Mouse (Mus musculus): ENCODE measurements around the gene Fam189b.
A peak's percentile ranks its signal among the peaks of the same experiment; 100 is the strongest.
"Not testable (repeated sequence)": the region's sequence is repeated elsewhere in the genome, so short reads cannot be mapped to it uniquely, and the experiment has no call there.

Gene Fam189b

DNA sequence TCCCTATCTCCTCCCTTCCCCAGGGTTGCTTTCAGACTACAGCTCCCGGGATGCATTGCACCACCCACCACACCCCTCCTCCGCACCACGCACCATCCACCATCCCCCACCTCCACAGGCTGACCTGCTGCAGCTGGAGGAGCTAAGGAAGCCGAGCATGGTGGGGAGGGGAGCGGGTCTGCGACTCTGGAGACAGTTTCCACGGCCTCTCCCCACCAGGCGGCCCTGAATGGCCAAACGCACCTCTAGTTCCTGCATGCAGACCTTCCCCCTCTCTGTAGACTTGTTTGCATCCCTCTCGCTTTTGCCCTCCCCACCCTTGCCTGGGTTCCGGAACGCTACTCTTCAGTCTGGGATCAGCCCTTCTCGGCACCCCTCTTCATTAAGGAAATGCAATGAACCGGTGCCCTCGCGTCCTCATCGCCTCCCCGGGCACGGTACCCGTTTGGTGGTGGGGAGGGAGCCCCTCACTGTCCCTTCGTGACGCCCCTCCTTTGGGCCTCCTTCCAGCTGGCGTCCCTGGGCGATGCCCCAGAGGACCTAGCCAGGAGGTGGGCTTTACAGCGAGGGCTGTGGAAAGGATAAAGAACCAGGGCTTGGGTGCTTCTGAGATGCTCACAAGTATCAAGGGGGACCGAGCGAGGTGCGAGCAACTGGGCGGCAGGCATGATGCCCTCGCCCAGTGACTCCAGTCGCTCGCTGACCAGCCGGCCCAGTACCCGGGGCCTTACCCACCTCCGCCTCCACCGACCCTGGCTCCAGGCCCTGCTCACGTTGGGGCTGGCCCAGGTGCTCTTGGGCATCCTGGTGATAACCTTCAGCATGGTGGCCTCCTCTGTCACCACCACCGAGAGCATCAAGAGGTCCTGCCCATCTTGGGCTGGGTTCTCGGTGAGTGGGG is at the start of gene Fam189b:
Gene Fam189b, plus strand, starts transcription at position 86 of the 901 bp plus-strand sequence.
- peak; percentile 71 for DNase-seq (ENCODE audit: low read depth)

DNA sequence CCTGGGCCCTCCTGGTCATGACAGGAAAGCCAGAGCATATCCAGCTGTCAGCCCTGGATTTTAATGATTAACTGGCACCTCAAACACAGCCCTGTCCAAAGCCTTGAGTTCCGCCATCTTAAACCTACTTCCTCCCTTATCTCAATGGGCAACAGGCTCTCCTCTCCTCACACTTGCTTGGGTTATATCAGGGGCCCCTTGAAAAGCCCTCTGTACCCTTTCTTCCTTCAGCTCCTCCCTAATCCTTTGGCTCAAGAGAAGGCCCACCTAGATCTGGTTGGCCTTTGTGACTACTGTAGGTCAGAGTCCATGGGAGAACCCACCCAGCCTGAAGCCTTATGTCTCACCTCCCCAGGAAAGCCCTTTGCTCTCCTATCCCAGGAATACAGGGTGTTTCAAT is 49.2 kb upstream of the Fam189b start:
- DNase-seq (ENCODE audit: low read depth): no peak

GRCm38 (mm10) chr3:89135958-89136357 is 47.0 kb upstream of the Fam189b start, which contains the start of gene Pklr:
Gene Pklr (plus strand): TSS chr3:89136142.
- no peak for DNase-seq (ENCODE audit: low read depth)

DNA sequence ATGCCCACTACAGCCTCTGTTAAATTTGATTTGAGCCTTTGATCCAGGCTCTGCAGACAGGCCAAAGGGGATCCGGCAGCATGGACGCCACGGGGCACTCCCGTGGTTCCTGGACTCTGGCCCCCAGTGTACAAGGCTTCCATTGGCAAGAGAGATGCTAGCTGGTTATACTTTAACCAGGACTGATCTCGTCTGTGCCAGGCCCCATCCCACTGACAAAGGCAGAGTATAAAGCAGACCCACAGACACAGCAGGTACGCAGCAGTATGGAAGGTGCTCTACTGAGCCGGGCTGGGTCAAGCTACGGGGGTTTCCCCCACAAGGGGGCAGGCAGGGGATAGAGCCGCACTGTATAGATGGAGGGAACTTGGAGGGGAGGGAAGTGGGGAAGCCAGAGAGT is 46.6 kb upstream of the Fam189b start:
- DNase-seq (ENCODE audit: low read depth): no peak

GRCm38 (mm10) chr3:89144821-89145220 is 38.1 kb upstream of the Fam189b start:
- no peak for DNase-seq (ENCODE audit: low read depth)

GRCm38 (mm10) chr3:89145566-89145965 is 37.4 kb upstream of the Fam189b start:
- no peak for DNase-seq (ENCODE audit: low read depth)

DNA sequence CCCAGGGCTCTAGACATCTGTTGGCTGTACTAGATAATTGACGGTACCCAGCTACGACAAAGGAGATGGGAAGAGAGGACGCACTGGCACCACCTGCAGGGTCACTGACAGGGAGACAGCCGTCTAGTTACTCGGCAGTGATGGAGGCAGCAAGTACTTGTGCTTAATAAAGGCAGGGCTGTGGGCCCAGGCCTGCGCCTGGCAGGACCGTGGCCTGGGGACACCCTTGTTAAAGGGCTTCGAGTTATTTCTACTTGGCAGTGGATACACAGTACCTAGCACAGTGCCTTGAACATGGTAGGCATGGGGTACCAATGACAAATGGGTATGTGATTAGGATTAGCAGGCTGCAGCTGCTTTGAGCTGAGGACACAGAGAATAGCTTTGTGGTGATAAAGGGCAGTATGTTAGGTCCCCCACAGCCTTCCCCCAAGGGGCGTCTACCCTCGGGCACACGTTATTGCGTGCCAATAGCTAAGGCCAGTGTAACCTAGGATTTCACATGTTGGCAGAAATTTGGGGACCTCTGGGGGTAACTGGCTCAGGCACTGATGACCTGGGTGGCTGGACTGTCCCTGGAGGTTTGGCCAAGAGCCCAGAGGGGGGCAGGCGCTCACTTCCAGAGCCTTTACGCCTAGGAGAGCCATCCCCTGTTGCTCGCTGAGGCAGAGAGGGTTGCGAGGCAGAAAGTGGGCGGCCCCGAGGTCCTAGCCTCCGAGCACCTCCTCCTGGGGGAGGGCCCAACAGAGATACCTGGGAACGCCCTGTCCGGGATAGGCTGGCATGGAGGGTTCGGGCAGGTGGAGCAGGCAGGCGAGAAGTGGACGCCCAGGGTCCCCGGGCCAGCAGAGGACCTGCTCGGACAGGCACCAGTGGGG is 35.6 kb upstream of the Fam189b start:
- DNase-seq (ENCODE audit: low read depth): no peak

- DNase-seq (ENCODE audit: low read depth): no peak
These were observed 35.0 kb upstream of the Fam189b start for GRCm38 (mm10) chr3:89147979-89148311.

GRCm38 (mm10) chr3:89148567-89148966 is 34.4 kb upstream of the Fam189b start:
- DNase-seq (ENCODE audit: low read depth): no peak

DNA sequence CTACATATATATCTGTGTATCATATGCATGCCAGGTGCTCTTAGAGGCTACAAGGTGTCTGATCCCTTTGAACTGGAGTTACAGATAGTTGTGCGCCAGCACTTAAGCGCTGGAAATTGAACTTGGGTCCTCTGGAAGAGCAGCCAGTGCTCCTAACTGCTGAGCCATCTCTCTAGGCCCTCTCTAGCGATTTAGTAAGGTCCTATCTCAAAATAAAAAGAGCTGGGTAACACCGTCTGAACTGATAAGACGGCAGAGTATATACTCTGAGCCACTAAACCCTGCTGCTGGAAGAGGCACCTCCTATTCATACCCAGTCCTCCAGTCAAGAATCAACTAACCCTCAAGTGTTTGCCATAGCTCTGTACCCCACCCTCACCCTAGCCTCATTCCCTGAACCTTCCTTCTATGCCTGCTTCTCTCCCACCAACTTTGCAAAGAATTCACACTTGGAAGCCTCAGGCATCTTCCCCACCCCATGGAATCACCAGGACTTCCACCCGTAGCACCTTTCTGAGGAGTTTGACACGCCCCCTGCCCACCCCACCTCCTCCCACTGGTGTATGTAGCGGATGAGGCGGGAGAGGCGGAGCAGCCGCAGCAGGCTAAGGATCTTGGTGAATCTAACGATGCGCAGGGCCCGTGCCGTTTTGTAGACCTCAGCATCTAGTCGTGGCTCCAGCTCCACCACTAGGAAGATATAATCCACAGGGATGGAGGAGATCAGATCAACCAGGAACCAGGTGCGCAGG is 30.7 kb upstream of the Fam189b start:
- DNase-seq (ENCODE audit: low read depth): no peak

DNA sequence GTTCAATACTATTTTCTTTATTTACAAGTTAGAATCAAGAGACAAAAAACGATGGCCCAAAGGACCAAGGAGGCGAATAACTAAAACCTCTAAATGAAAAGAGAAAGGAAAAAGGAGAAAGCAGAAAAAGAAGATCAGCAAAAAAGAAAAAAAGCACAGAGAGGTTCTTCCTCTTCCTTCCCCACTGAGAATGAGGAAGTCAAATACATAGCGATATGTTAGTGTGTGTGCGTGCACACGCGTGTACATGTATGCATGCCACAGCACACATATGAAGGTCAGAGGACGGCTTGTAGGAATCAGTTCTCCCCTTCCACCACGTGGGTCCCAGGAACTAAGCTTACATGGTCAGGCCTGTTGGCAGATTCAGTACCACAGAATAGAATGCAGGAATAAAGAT is 26.0 kb upstream of the Fam189b start:
- no peak for DNase-seq (ENCODE audit: low read depth)

DNA sequence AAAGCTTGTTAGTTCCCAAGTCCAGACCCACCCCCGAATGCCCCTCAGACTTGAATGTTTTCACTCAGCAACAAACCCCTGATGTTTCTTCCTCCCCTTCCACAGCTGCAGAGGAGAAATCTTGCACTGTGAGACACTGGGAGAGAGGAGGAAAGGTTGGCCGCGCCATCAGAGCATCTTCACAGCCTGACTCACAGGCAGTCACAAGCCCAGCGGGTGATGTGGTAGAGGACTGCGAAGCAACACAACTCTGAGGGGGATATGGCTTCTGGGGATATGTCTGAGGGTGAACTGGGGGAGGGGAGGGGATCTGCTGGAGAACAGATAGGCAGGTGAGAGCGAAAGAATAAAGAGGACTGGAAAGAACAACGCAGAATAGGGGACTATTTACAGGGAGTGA is 24.3 kb upstream of the Fam189b start:
- DNase-seq (ENCODE audit: low read depth): no peak

- DNase-seq (ENCODE audit: low read depth): peak; percentile 40
These were observed 23.7 kb upstream of the Fam189b start for GRCm38 (mm10) chr3:89159211-89159610.

GRCm38 (mm10) chr3:89159616-89160344 is 23.2 kb upstream of the Fam189b start, which contains the start of gene Hcn3:
Gene Hcn3 (minus strand): TSS chr3:89160196.
- peak; percentile 94 for DNase-seq (ENCODE audit: low read depth)

DNA sequence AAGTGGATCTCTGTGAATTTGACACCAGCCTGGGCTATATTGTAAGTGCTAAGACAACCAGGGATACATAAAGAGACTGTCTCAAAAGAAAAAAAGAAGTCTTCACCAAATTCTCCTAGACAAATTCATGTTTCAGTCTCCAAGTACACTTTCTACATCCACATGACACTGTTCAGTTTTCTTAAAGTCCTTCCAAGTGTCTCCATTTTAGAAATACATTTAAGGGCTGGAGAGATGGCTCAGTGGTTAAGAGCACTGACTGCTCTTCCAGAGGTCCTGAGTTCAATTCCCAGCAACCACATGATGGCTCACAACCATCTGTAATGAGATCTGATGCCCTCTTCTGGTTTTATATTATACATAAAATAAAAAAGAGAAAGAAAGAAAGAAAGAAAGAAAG is 21.7 kb upstream of the Fam189b start:
- DNase-seq (ENCODE audit: low read depth): not testable (repeated sequence)

GRCm38 (mm10) chr3:89161786-89162185 is 21.2 kb upstream of the Fam189b start:
- DNase-seq (ENCODE audit: low read depth): no peak

DNA sequence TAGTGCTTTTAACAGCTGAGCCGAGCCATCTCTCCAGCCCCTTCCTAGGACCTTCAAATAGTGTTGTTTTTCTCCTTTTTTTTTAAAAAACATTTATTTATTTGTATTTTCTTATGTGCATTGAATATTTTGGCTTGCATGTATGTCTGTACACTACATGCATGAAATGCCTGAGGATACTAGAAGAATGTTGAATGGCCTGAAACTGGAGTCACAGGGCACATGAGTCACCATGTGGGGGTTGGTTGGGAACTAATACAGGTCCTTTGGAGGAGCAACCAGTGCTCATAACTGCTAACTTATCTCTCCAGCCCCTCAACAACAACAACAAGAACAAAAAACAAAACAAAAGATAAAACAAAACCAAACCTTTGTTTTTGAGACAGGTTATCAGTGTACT is 19.8 kb upstream of the Fam189b start:
- DNase-seq (ENCODE audit: low read depth): no peak

- peak; percentile 58 for DNase-seq (ENCODE audit: low read depth)
These were observed 19.2 kb upstream of the Fam189b start for GRCm38 (mm10) chr3:89163643-89164245.

DNA sequence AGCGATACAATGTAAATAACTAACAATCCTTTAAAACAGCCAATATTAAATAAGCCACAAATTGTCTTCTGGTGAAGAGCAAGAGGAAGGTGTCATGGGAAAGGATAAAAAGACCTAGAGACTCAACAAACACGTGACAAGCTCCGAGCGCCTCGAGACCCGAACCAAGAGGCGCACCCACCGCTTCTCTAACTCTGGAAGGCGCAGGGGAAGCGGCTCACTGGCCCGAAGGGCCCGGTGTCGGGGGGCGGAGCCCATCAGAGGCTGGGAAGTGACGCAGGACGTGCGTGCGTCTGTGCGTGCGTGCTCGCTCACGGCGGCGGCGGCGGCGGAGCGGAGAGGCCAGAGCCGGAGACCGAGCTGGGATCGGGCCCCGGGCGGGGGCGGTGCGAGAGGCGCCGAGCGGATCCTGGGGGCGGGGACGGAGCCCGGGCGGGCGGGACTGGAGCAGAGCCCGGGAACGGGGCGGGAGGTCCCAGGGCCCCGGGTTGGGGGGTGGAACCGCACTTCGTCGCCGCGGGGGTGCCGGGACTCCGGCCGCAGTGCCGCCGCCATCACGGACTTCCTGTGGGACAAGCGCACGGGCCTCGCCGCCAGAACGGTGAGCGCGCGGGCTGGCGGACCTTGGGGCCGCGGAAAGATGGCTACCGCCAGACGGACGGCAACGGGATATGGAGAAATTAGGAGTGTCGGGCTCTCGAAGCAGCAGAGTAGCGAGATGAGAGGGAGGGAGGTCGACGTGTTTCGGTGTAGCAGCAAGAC is 18.3 kb upstream of the Fam189b start, which contains the start of gene Clk2:
Gene Clk2, plus strand, starts transcription at position 290 of the 762 bp plus-strand sequence.
- DNase-seq (ENCODE audit: low read depth): peak; percentile 94

DNA sequence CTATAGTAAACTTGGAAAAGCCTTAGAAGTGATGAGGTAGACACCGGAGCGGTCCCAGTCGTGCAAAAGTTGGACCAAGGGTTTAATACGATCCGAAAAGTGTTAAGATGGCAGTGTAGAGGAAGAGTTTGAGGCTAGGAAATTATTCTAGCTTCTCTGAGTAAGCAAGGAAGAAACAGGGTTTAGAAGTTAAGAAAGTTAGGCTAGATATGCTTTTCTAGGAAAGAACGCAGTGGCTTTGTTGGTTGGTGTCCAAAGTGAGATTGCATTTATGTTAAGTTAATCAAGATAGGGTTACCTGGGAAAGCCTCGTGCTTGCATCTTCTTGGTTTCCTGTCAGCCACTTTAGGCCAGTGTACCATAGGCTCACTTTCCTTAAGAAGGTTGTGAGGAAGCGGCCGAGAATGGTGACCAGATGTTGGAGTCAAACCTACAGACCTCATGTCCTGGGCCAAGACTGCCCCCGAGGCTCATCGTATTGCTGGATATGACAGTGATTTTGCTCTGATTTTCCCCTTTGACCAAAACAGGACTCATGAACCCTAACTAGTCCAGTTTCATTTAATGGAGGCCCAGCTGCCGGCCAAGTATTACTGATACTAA is 17.6 kb upstream of the Fam189b start:
- no peak for DNase-seq (ENCODE audit: low read depth)

Data from naive thymus-derived CD4-positive, alpha-beta T cell, adult 2 months (primary cell).